Mouse (Mus musculus): Measurements from ENCODE around the gene Kcnip4. TPM values are rescaled to one million over a fixed set of nuclear protein-coding genes. Genes with fewer than 3 reads are reported as not detected.

Gene Kcnip4
- polyA plus RNA-seq, 1 experiment: 0.12 TPM

DNA sequence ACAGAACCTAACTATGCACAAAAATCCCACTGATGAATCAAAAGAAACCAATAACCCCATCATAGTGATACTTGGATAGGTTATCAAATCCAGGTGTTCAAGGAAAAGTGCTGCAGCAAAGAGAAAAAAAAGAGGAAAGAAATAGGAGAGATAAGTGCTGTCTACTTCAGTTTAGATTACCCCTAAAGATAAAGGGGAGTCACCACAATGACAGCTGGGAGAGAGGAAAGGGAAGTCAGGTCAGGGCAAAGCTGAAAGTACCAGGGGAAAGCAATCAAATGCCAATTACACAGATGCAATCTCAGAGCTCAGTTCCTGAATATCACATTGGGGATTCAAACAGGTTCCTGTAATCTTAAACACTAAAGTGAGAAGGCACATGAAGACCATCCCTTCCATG is 97.0 kb downstream of the Kcnip4 start:
- no peak overlapping the region for H3K4me3 ChIP-seq (ENCODE audit: insufficient read depth, poor library complexity, severe bottlenecking)
- TF ChIP-seq MYOD1 (IDR thresholded peaks at IDR 0.05; ENCODE audit: control insufficient read depth, insufficient read length, low read depth) (no peak), MYOG (IDR thresholded peaks at IDR 0.05; ENCODE audit: control insufficient read depth, extremely low read depth, insufficient read length) (no peak), CTCF (IDR thresholded peaks at IDR 0.05; ENCODE audit: control insufficient read depth, insufficient read depth, insufficient read length) (no peak), FOSL1 (IDR thresholded peaks at IDR 0.05; ENCODE audit: insufficient read depth, low read length, poor library complexity, severe bottlenecking) (no peak), MAX (IDR thresholded peaks at IDR 0.05) (no peak), CEBPB (IDR thresholded peaks at IDR 0.05; ENCODE audit: low read depth) (no peak), USF1 (IDR thresholded peaks at IDR 0.05; ENCODE audit: low read depth) (no peak)
- no peaks in the 10 kb centered on the region for H3K36me3 ChIP-seq (ENCODE audit: control insufficient read depth, insufficient read depth)
- no peaks in the 10 kb centered on the region for H3K27me3 ChIP-seq (ENCODE audit: control insufficient read depth, insufficient read depth, insufficient read length)
- no peaks in the 10 kb centered on the region for H3K79me2 ChIP-seq (ENCODE audit: control insufficient read depth, insufficient read depth)
- H3K79me3 ChIP-seq (ENCODE audit: low read depth): no peaks in the 10 kb centered on the region
- H3ac ChIP-seq (ENCODE audit: control insufficient read depth, insufficient read length, low read depth): no peak overlapping the region

DNA sequence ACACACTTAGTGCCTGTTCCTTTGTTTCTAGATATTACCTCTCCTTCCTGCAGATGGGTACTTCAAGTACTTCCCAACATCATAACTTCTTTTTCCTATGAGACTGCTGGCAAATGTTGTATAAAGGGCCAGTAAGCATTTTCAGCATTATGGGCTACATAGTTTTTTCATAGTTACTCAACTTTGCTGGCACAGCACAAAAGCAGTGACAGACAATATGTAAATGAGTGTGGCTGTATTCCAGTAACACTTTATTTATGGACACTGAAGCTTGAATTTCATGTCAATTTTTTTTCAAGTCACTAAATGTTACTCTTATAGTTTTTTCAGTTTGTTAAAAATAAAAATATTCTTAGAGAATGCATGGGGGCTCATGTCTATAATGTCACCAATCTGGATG is 105.0 kb downstream of the Kcnip4 start:
- Histone ChIP-seq H3K27me3 (ENCODE audit: control insufficient read depth, insufficient read depth, insufficient read length) (no peaks in the 10 kb centered on the region), H3K79me3 (ENCODE audit: low read depth) (no peaks in the 10 kb centered on the region), H3K36me3 (ENCODE audit: control insufficient read depth, insufficient read depth) (no peaks in the 10 kb centered on the region), H3K79me2 (ENCODE audit: control insufficient read depth, insufficient read depth) (no peaks in the 10 kb centered on the region), H3K4me3 (ENCODE audit: insufficient read depth, poor library complexity, severe bottlenecking) (no peak overlapping the region), H3ac (ENCODE audit: control insufficient read depth, insufficient read length, low read depth) (no peak overlapping the region)
- no peak for TF ChIP-seq MYOD1 (IDR thresholded peaks at IDR 0.05; ENCODE audit: control insufficient read depth, insufficient read length, low read depth)
- TF ChIP-seq USF1 (IDR thresholded peaks at IDR 0.05; ENCODE audit: low read depth): no peak
- TF ChIP-seq CTCF (IDR thresholded peaks at IDR 0.05; ENCODE audit: control insufficient read depth, insufficient read depth, insufficient read length): no peak
- TF ChIP-seq MAX (IDR thresholded peaks at IDR 0.05): no peak
- TF ChIP-seq MYOG (IDR thresholded peaks at IDR 0.05; ENCODE audit: control insufficient read depth, extremely low read depth, insufficient read length): no peak
- no peak for TF ChIP-seq CEBPB (IDR thresholded peaks at IDR 0.05; ENCODE audit: low read depth)
- no peak for TF ChIP-seq FOSL1 (IDR thresholded peaks at IDR 0.05; ENCODE audit: insufficient read depth, low read length, poor library complexity, severe bottlenecking)

DNA sequence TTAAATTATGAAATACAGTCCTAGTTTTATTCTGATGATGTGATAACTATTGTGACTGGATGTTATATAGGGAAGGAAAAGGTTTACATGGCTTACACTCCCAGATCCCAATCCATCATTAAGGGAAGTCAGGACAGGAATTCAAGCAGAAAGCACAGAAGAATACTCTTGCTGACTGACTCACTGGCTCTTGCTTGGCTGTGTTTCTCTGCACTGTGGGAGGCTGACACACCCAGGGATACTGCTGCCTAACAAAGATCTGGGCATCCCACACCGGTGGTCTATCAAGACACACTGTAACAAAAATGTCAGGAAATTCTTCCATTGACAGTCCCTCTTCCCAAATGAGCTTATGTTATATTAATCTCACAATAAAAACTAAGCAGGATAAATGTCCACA is 116.4 kb downstream of the Kcnip4 start:
- no peaks in the 10 kb centered on the region for H3K79me3 ChIP-seq (ENCODE audit: low read depth)
- TF ChIP-seq USF1 (IDR thresholded peaks at IDR 0.05; ENCODE audit: low read depth): no peak
- no peak for TF ChIP-seq MYOG (IDR thresholded peaks at IDR 0.05; ENCODE audit: control insufficient read depth, extremely low read depth, insufficient read length)
- no peak for TF ChIP-seq MAX (IDR thresholded peaks at IDR 0.05)
- TF ChIP-seq CEBPB (IDR thresholded peaks at IDR 0.05; ENCODE audit: low read depth): no peak
- no peak for TF ChIP-seq FOSL1 (IDR thresholded peaks at IDR 0.05; ENCODE audit: insufficient read depth, low read length, poor library complexity, severe bottlenecking)
- TF ChIP-seq MYOD1 (IDR thresholded peaks at IDR 0.05; ENCODE audit: control insufficient read depth, insufficient read length, low read depth): no peak
- TF ChIP-seq CTCF (IDR thresholded peaks at IDR 0.05; ENCODE audit: control insufficient read depth, insufficient read depth, insufficient read length): no peak
- no peaks in the 10 kb centered on the region for H3K36me3 ChIP-seq (ENCODE audit: control insufficient read depth, insufficient read depth)
- no peaks in the 10 kb centered on the region for H3K27me3 ChIP-seq (ENCODE audit: control insufficient read depth, insufficient read depth, insufficient read length)
- no peaks in the 10 kb centered on the region for H3K79me2 ChIP-seq (ENCODE audit: control insufficient read depth, insufficient read depth)
- no peak overlapping the region for H3ac ChIP-seq (ENCODE audit: control insufficient read depth, insufficient read length, low read depth)
- no peak overlapping the region for H3K4me3 ChIP-seq (ENCODE audit: insufficient read depth, poor library complexity, severe bottlenecking)

DNA sequence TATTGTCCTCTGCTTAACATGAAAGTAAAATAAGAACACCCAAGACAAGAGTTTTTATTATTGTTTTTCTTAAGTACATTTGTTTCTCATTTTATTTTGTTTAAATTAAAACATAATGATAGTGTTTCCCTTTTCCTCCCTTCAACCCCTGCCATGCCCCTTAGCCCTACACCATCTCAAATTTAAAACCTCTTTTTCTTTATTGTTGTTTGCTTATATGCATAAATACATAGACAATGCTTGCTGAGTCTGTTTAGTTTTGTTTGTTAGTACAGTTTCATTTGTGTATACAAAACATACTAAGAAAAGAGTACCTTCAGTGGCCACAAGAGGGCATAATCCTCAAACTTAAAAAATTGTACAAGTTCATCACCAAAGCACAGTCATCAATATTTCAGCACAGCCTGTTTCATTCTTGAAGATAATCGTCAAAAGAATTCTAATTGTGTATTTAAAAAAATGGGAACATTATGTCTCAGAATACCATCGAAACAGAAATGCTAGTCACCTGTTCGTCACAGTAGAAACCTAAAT is 154.1 kb downstream of the Kcnip4 start:
- H3K27me3 ChIP-seq (ENCODE audit: control insufficient read depth, insufficient read depth, insufficient read length): no peaks in the 10 kb centered on the region
- no peak overlapping the region for H3K4me3 ChIP-seq (ENCODE audit: insufficient read depth, poor library complexity, severe bottlenecking)
- TF ChIP-seq CTCF (IDR thresholded peaks at IDR 0.05; ENCODE audit: control insufficient read depth, insufficient read depth, insufficient read length) (no peak), FOSL1 (IDR thresholded peaks at IDR 0.05; ENCODE audit: insufficient read depth, low read length, poor library complexity, severe bottlenecking) (no peak), CEBPB (IDR thresholded peaks at IDR 0.05; ENCODE audit: low read depth) (no peak), MYOD1 (IDR thresholded peaks at IDR 0.05; ENCODE audit: control insufficient read depth, insufficient read length, low read depth) (no peak), MAX (IDR thresholded peaks at IDR 0.05) (no peak), MYOG (IDR thresholded peaks at IDR 0.05; ENCODE audit: control insufficient read depth, extremely low read depth, insufficient read length) (no peak), USF1 (IDR thresholded peaks at IDR 0.05; ENCODE audit: low read depth) (no peak)
- H3K36me3 ChIP-seq (ENCODE audit: control insufficient read depth, insufficient read depth): no peaks in the 10 kb centered on the region
- no peaks in the 10 kb centered on the region for H3K79me3 ChIP-seq (ENCODE audit: low read depth)
- H3ac ChIP-seq (ENCODE audit: control insufficient read depth, insufficient read length, low read depth): no peak overlapping the region
- no peaks in the 10 kb centered on the region for H3K79me2 ChIP-seq (ENCODE audit: control insufficient read depth, insufficient read depth)

DNA sequence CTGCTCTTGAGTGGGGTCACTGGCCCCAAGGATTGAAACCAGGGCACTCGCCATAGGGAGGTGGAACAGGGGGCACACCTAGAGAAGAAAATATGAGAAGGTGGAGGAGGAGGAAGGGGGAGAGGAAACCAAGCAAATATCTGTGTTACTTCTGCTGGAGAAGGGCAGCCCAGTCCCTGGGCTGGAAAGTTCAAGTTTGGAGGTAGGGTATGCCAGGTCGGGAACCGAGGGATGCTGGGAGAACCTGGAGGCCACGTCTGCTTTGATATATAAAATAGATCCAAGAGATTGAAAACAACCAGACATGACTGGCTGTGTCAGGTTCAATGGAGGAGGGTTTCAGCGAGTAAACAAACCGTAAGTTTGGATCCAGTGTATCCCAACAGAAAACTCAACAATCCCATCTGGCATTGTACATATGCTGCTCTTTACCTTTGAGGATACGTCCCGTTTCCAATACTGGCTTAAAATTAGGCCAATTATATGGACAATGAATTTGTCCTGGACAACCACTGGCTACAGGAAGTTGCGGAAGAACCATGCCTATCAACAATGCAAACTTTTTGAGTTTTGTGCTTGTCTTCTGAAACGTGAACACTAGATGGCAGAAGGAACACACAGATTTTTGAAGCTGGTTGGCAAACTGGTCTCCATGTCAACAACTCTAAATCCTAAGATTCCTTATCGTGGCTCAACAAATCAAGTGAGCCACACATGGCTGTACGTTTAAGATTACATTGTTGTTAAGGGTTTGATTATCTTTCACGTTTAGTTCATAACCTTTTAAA is 155.9 kb downstream of the Kcnip4 start:
- H3K36me3 ChIP-seq (ENCODE audit: control insufficient read depth, insufficient read depth): no peaks in the 10 kb centered on the region
- no peak overlapping the region for H3K4me3 ChIP-seq (ENCODE audit: insufficient read depth, poor library complexity, severe bottlenecking)
- H3K79me2 ChIP-seq (ENCODE audit: control insufficient read depth, insufficient read depth): no peaks in the 10 kb centered on the region
- no peak overlapping the region for H3ac ChIP-seq (ENCODE audit: control insufficient read depth, insufficient read length, low read depth)
- no peaks in the 10 kb centered on the region for H3K27me3 ChIP-seq (ENCODE audit: control insufficient read depth, insufficient read depth, insufficient read length)
- TF ChIP-seq CEBPB (IDR thresholded peaks at IDR 0.05; ENCODE audit: low read depth) (no peak), MAX (IDR thresholded peaks at IDR 0.05) (no peak), MYOD1 (IDR thresholded peaks at IDR 0.05; ENCODE audit: control insufficient read depth, insufficient read length, low read depth) (no peak), CTCF (IDR thresholded peaks at IDR 0.05; ENCODE audit: control insufficient read depth, insufficient read depth, insufficient read length) (no peak)
- no peaks in the 10 kb centered on the region for H3K79me3 ChIP-seq (ENCODE audit: low read depth)
